Mouse (Mus musculus) heart, postnatal 0 days (tissue): Measurements from ENCODE around the gene Csf3. TPM values are rescaled to one million over a fixed set of nuclear protein-coding genes. Genes with fewer than 3 reads are reported as not detected.

Experiments
- ATAC-seq: fragments of 200-750 bp; cut with Nextera tagmentation; 2 replicates; pipeline ENCODE4 v1.8.0; 2017; ENCODE audit warnings: low read depth, moderate number of reproducible peaks, moderate library complexity; ENCODE audit not compliant: insufficient read depth
- DNase-seq: peaks from one replicate; pipeline ENCODE4 v3.0.0-alpha.2; 2016; ENCODE audit warnings: low spot score
- H3K27ac ChIP-seq: fragments of 300-500 bp; sonication (generic); 2 replicates; pipeline ENCODE4 v1.5.1; 2014; ENCODE audit warnings: low read depth, mild to moderate bottlenecking
- H3K27me3 ChIP-seq: fragments of 300-500 bp; sonication (generic); 2 replicates; pipeline ENCODE4 v1.6.1; 2014; ENCODE audit warnings: low read length, mixed read lengths; ENCODE audit not compliant: control insufficient read depth, insufficient read depth
- H3K36me3 ChIP-seq: fragments of 300-500 bp; sonication (generic); replicated peaks from 2 replicates; pipeline ENCODE4 v1.6.1; 2014; ENCODE audit warnings: low read length, mixed read lengths; ENCODE audit not compliant: control insufficient read depth, insufficient read depth
- H3K4me1 ChIP-seq: fragments of 300-500 bp; sonication (generic); 2 replicates; pipeline ENCODE4 v1.6.1; 2014; ENCODE audit warnings: antibody characterized with exemption; ENCODE audit not compliant: control insufficient read depth, insufficient read depth
- H3K4me2 ChIP-seq: fragments of 300-500 bp; sonication (generic); 2 replicates; pipeline ENCODE4 v1.6.1; 2014; ENCODE audit warnings: low read depth, mild to moderate bottlenecking, low read length, moderate library complexity
- H3K4me3 ChIP-seq: fragments of 300-500 bp; sonication (generic); 2 replicates; pipeline ENCODE4 v1.5.1; 2014; ENCODE audit warnings: low read depth, low read length
- H3K9ac ChIP-seq: fragments of 300-500 bp; sonication (generic); replicated peaks from 2 replicates; pipeline ENCODE4 v1.6.1; 2014; ENCODE audit warnings: low read depth, low read length, mixed read lengths
- H3K9me3 ChIP-seq: fragments of 300-500 bp; sonication (generic); replicated peaks from 2 replicates; pipeline ENCODE4 v1.6.1; 2016; ENCODE audit warnings: low read length; ENCODE audit not compliant: control insufficient read depth
- CTCF ChIP-seq: IDR thresholded peaks from 2 replicates; pipeline ENCODE4 v1.5.1; 2016; ENCODE audit warnings: antibody characterized with exemption, control low read depth, low read depth
- EP300 ChIP-seq: IDR thresholded peaks from 2 replicates; pipeline ENCODE4 v1.6.1; 2016; ENCODE audit warnings: antibody characterized with exemption, low read depth
- WGBS: fragments of 180-500 bp; shearing (Covaris S2); extraction: QIAGEN DNeasy Blood & Tissue Kit; methylation state at CpG from one replicate; pipeline ENCODE4 v1.1.7; 2014; 5-methylcytosine and 5-hydroxymethylcytosine counted together
- polyA plus RNA-seq: library from polyadenylated mRNA; unstranded; fragments of >200 nt; fragmentation: Nextera tagmentation; extraction: Ambion mirVana; gene quantifications from 2 replicates; pipeline ENCODE4 v1.2.1, GENCODE M21; 2015
- total RNA-seq: library from RNA; depleted of rRNA; stranded (reverse); fragments of >200 nt; gene quantifications from 2 replicates; pipeline ENCODE4 v1.2.3, GENCODE M21; 2014; ENCODE audit warnings: low replicate concordance; rRNA removed

Gene Csf3
- total and polyA plus RNA-seq, 2 experiments from 2014 or later, result 0.23 TPM; not detected in 1

DNA sequence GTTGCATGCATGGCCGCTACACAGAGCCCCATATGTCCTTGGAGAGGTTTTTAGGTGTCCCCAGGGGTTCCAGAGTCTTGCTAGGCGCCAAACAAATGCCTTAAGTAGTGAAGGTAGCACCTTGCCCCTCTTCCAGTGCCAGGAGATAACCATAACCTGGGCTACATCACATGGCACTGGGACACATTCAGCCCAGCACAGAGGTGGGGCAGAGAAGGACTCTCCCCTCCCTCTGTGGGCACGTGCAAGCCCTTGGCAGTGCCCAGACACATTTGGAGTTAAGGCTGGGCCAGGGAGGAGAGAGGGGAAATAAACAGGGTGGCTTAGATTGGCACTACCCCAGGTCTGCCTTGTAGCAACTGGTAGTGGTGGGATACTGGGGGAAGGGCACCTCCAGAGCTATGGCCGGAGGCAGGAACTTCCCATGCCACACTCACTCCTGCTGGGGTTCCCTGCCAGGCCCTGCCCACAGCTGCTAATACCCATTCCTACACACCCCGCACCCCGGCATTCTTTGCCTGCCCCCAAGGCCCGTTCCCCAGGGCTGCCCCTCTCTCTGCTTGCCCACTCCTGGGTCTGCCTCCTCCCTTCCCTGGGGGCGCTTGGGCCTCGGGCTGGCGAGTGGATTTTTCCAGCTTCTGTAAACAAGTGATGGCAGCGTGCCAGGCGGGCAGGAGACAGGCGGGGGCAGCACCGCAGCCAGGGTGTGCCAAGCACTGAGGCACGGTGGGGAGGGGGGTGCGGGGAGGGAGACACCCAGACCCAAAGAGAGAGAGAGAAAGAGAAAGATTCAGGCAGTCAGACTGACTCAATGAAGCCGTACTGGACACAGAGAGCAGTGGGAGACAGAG, 49.5 kb downstream of the Csf3 start:
- Histone ChIP-seq H3K4me3 (peak overlapping the region; percentile 17), H3K4me1 (peaks cover 95% of the 10 kb centered on the region)
- peak; percentile 56 for ATAC-seq

DNA sequence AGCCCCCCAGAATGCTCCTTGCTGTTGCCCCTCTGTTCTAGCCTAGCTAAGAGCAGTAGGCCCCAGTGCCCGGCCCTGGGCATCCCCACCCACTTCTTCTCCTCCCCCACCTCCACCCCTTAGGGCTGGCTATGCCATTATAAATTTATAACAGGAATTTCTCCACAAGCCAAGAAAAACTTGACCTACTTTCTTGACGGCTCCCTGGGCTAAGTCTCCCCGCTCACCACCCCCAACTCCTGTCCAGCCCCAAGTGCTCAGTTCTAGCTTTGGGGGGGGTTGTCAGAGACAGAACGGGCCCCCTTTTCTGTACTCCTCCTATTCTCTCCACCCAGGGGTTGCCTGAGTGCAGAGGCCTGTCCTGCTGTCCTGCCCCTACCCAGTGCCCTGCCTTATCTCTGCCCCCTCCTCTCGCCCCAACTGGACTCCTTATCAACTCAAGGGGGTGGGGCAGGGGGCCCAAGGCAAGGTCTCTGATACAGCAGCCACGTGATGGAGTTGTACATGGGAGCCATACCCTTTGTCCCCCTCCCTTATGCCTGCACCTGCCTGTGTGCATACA, 50.2 kb downstream of the Csf3 start:
- peak overlapping the region; percentile 96 for H3K27ac ChIP-seq
- peak overlapping the region; percentile 59 for H3K4me2 ChIP-seq
- H3K4me3 ChIP-seq, result peak overlapping the region; percentile 17; the same call in 1 of the 2 replicates
- no peaks in the 10 kb centered on the region for H3K27me3 ChIP-seq
- ATAC-seq (peak; percentile 39), DNase-seq (peak; percentile 58)
- no peaks in the 10 kb centered on the region for H3K9me3 ChIP-seq
- peaks cover 18% of the 10 kb centered on the region; the same call in 1 of the 2 replicates for H3K36me3 ChIP-seq
- WGBS, result 12% methylated on average over 6 of the region's 6 CpGs
- no peak; the same call in 1 of the 2 replicates for TF ChIP-seq EP300
- no peak for TF ChIP-seq CTCF
- H3K9ac ChIP-seq, result peak overlapping the region; percentile 52
- H3K4me1 ChIP-seq, result peaks cover 95% of the 10 kb centered on the region

More for the DNA sequence above, 49.5 kb downstream of the Csf3 start:
- DNase-seq, result peak; percentile 81
- H3K9ac ChIP-seq, result peak overlapping the region; percentile 52
- peaks cover 18% of the 10 kb centered on the region; the same call in 1 of the 2 replicates for H3K36me3 ChIP-seq
- TF ChIP-seq EP300, result no peak; the same call in none of the 2 replicates
- TF ChIP-seq CTCF, result peak; percentile 8; the same call in 1 of the 2 replicates
- no peaks in the 10 kb centered on the region for H3K27me3 ChIP-seq
- H3K9me3 ChIP-seq, result no peaks in the 10 kb centered on the region
- peak overlapping the region; percentile 59 for H3K4me2 ChIP-seq
- 13% methylated on average over 17 of the region's 17 CpGs for WGBS
- H3K27ac ChIP-seq, result peak overlapping the region; percentile 96

GRCm38 (mm10) chr11:98752562-98753140, 51.6 kb downstream of the Csf3 start:
- DNase-seq, result no peak
- H3K4me3 ChIP-seq, result no peak overlapping the region
- WGBS, result 76% methylated on average over 10 of the region's 10 CpGs
- H3K27me3 ChIP-seq, result no peaks in the 10 kb centered on the region
- peaks cover 86% of the 10 kb centered on the region for H3K4me1 ChIP-seq
- peak overlapping the region; percentile 96 for H3K27ac ChIP-seq
- H3K4me2 ChIP-seq, result no peak overlapping the region
- no peaks in the 10 kb centered on the region for H3K9me3 ChIP-seq
- H3K9ac ChIP-seq, result 0 out of 2 replicates have a peak overlapping the region, but pooled peaks have one; percentile 0
- H3K36me3 ChIP-seq, result peaks cover 28% of the 10 kb centered on the region
- no peak for ATAC-seq
- TF ChIP-seq CTCF, result no peak
- TF ChIP-seq EP300, result no peak

Other genes with a start within 250 kb of the Csf3 start
- 8.3 TPM in 1 of 2 replicates, not detected in the other for gene Ikzf3, start 155.2 kb upstream of the Csf3 start, total RNA-seq
- gene Ikzf3, start 155.2 kb upstream of the Csf3 start, polyA plus RNA-seq, result 0.15 TPM in 1 of 2 replicates, not detected in the other
- gene Zpbp2, start 150.2 kb upstream of the Csf3 start, total RNA-seq, result not detected in 2 replicates
- 0.14 and 0.23 TPM in 2 replicates for gene Zpbp2, start 150.2 kb upstream of the Csf3 start, polyA plus RNA-seq
- 36.1 and 44.8 TPM in 2 replicates for gene Ormdl3, start 113.9 kb upstream of the Csf3 start, total RNA-seq
- gene Ormdl3, start 113.9 kb upstream of the Csf3 start, polyA plus RNA-seq, result 49.4 and 50.2 TPM in 2 replicates
- not detected in 2 replicates for gene Lrrc3c, start 103.0 kb upstream of the Csf3 start, total RNA-seq
- gene Lrrc3c, start 103.0 kb upstream of the Csf3 start, polyA plus RNA-seq, result not detected in 2 replicates
- 0.15 and 0.19 TPM in 2 replicates for gene Gm12355, start 75.6 kb upstream of the Csf3 start, total RNA-seq
- 0.23 and 0.26 TPM in 2 replicates for gene Gm12355, start 75.6 kb upstream of the Csf3 start, polyA plus RNA-seq
- not detected in 2 replicates for gene Gsdma3, start 74.9 kb upstream of the Csf3 start, total RNA-seq
- not detected in 2 replicates for gene Gsdma3, start 74.9 kb upstream of the Csf3 start, polyA plus RNA-seq
- gene Gsdma2, start 54.5 kb upstream of the Csf3 start, total RNA-seq, result not detected in 2 replicates
- not detected in 2 replicates for gene Gsdma2, start 54.5 kb upstream of the Csf3 start, polyA plus RNA-seq
- not detected in 2 replicates for gene Gsdma, start 36.9 kb upstream of the Csf3 start, total RNA-seq
- gene Gsdma, start 36.9 kb upstream of the Csf3 start, polyA plus RNA-seq, result not detected in 2 replicates
- gene Psmd3, start 18.7 kb upstream of the Csf3 start, total RNA-seq, result 96.4 and 130 TPM in 2 replicates
- 134 and 147 TPM in 2 replicates for gene Psmd3, start 18.7 kb upstream of the Csf3 start, polyA plus RNA-seq
- gene Med24, start 28.2 kb downstream of the Csf3 start, total RNA-seq, result 39.9 and 48.0 TPM in 2 replicates
- gene Med24, start 28.2 kb downstream of the Csf3 start, polyA plus RNA-seq, result 21.9 and 23.3 TPM in 2 replicates
- 188 and 234 TPM in 2 replicates for gene Thra, start 39.4 kb downstream of the Csf3 start, total RNA-seq
- gene Thra, start 39.4 kb downstream of the Csf3 start, polyA plus RNA-seq, result 40.8 and 44.0 TPM in 2 replicates
- gene Nr1d1, start 74.1 kb downstream of the Csf3 start, total RNA-seq, result 21.0 and 24.3 TPM in 2 replicates
- 10.2 and 10.7 TPM in 2 replicates for gene Nr1d1, start 74.1 kb downstream of the Csf3 start, polyA plus RNA-seq
- 47.4 and 54.6 TPM in 2 replicates for gene Msl1, start 94.3 kb downstream of the Csf3 start, total RNA-seq
- gene Msl1, start 94.3 kb downstream of the Csf3 start, polyA plus RNA-seq, result 11.3 and 12.6 TPM in 2 replicates
- gene Casc3, start 103.6 kb downstream of the Csf3 start, total RNA-seq, result 6.8 and 9.7 TPM in 2 replicates
- gene Casc3, start 103.6 kb downstream of the Csf3 start, polyA plus RNA-seq, result 11.6 and 11.9 TPM in 2 replicates
- gene Rapgefl1, start 135.5 kb downstream of the Csf3 start, total RNA-seq, result 0.77 and 0.80 TPM in 2 replicates
- gene Rapgefl1, start 135.5 kb downstream of the Csf3 start, polyA plus RNA-seq, result 0.41 and 0.55 TPM in 2 replicates
- gene Wipf2, start 162.4 kb downstream of the Csf3 start, total RNA-seq, result 3.4 and 6.2 TPM in 2 replicates
- gene Wipf2, start 162.4 kb downstream of the Csf3 start, polyA plus RNA-seq, result 1.5 and 1.8 TPM in 2 replicates
- gene Cdc6, start 206.5 kb downstream of the Csf3 start, total RNA-seq, result 1.4 and 2.2 TPM in 2 replicates
- gene Cdc6, start 206.5 kb downstream of the Csf3 start, polyA plus RNA-seq, result 4.2 and 4.5 TPM in 2 replicates
- 24.0 and 36.2 TPM in 2 replicates for gene Rara, start 226.6 kb downstream of the Csf3 start, total RNA-seq
- 14.7 and 15.8 TPM in 2 replicates for gene Rara, start 226.6 kb downstream of the Csf3 start, polyA plus RNA-seq